Mouse (Mus musculus) 3134 (cell line): ENCODE results near the gene Zbtb20.

Source experiments
- DNase-seq: peaks from one replicate; pipeline ENCODE4 v3.0.0-alpha.2; 2011; ENCODE audit warnings: low spot score; ENCODE audit not compliant: insufficient read length; ENCODE audit errors: extremely low read depth

Zbtb20 gene

DNA sequence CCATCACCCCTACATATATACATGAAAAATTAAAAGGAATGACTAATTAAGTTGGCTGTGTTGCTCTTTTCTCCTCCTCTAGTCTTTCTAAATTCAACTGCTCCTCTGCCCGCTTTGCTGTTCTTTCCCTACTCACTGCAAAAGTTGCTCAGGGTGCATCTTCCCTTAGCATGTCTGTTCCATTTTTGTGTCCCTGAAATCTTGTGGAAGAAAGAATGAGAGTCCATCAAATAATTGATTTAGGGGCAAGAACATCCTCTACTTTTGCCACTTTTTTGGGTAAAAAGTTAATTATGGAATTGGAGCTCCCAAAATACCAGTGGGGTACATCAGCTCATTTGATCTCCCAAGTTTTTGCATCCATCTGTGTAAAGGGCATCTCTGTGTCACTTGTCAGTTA lies 628.9 kb downstream of the Zbtb20 start:
- no peak for DNase-seq

GRCm38 (mm10) chr16:43505314-43505950 lies 629.8 kb downstream of the Zbtb20 start:
- no peak for DNase-seq

- no peak for DNase-seq
Measured at GRCm38 (mm10) chr16:43506189-43506751, 630.6 kb downstream of the Zbtb20 start.

DNA sequence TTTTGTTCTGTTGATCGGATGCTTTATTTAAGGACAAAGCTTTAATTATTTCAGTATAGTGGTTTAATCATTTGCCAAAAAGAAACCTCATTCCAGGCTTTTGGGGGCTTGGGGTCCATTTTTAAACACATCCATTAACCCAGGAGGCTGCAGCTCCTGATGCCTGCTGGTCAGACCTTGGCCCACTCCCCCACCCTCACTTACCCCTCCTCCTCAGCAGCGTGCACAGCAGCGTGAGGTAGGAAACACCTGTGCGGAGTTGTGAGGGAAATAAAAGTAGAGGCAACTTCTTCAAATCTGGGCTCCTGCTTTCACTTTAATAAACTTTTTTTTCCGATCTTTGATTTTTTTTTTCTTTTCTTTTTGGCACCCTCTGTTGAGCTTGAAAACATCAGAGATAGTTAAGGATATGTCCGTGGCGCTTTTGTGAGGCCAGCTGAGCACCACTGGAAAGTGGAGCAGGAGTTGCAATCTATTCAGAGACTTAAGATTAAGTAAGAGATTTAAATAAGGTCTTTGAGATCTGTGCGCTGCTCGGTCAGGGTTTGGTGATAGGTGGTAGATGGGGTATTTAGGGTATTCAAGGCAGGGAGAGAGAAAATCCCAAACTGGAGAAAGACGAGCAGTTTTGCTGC lies 631.2 kb downstream of the Zbtb20 start:
- DNase-seq, result no peak

- no peak for DNase-seq
Measured at GRCm38 (mm10) chr16:43508166-43508998, 632.7 kb downstream of the Zbtb20 start.

DNA sequence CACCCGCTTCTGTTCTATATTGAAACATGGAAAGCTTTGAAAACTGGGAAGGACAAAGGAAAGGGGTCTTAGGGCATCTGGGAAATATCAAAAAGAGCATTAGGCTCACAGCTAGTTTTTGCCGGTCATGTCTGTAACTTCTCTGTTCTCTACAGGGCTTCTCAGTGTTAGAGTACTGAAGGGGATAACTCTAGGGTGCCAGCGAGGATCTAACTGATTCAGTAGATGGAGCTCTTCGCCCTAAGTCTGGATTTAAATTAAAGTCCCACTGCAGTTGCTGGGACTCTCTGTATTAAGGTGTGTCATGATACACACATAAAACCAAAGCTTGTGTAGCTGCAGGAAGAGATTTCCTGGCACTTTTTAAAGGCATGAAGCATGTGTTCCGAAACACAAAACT lies 634.8 kb downstream of the Zbtb20 start:
- no peak for DNase-seq

GRCm38 (mm10) chr16:43511531-43511930 lies 635.9 kb downstream of the Zbtb20 start:
- no peak for DNase-seq

- DNase-seq, result no peak
Measured at GRCm38 (mm10) chr16:43513933-43514332, 638.3 kb downstream of the Zbtb20 start.

GRCm38 (mm10) chr16:43515538-43515937 lies 639.9 kb downstream of the Zbtb20 start:
- DNase-seq, result peak; percentile 34

GRCm38 (mm10) chr16:43520274-43520673 lies 644.6 kb downstream of the Zbtb20 start:
- DNase-seq, result no peak

DNA sequence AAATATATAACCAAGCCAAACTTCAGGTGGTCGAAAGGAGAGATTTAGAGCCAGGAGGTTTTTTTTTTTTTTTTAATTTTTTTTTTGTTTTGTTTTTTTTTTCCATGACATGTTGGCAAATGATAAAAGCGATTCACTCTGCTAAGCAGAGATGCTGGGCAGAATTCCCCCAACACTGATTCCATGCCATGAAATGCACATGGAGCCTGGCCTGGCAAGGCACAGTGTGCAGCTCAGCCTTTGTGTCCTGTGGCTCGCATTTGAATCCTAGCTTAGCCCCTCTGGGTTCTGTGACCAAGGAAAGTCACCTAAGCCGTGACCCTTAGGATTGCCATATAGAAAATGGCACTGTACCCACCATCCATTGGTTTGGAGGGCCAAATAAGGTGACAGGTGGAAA lies 646.8 kb downstream of the Zbtb20 start:
- no peak for DNase-seq

DNA sequence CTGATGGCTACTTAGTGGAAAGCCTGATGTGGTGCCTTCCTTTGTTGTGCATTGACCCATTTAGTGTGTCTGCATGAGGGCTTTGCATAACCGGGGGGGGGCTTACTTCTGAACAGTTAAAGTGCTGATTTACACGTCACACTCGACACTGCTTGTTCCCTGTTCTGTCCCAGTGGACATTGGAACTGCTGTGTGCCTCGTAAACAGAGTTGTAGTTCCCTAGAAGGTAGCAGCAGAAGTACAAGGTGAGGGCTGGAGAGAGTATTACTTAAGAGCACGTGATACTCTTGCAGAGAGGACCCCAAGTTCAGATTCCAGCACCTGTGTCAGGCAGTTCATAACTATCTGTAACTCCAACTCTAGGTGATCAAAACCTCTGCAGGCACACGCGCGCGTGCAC lies 648.5 kb downstream of the Zbtb20 start:
- no peak for DNase-seq

DNA sequence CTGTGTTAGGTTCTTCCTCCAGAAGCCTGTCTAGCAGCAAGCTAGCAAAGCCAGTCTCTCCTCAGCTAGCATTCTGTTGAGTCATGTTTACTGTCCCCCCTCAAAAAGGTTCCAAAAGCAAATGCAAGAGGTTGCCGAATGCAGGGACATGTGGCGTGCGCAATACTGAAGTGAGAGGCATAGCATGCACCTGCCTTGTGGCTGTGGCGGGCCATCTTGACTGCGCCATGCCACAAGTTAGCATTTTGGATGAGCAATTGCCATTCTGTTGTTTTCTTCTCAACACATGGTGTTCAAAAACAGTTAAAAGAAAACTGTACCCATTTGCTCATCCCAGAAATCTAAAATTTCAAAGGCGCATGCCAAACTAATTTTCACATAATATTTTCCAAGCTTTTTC lies 649.9 kb downstream of the Zbtb20 start:
- DNase-seq, result no peak

GRCm38 (mm10) chr16:43528300-43528699 lies 652.6 kb downstream of the Zbtb20 start:
- no peak for DNase-seq

DNA sequence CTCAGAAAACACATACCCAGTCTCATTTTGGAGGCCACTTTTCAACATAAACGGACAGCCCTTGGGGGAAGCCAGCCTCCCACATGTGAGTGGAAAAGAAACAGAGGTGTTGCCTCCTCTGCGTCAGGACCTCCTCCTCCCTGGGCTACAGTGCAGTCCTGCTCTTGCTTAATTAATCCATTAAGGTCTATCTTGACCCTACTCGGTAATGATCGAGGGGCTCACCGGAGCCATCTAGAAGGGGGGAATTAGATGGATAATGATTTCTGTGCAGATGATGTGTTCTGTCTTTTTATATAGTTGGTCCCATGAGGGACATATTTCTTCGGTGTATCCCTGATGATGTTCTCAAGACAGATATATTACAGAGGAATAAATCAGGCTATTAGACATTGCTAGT lies 655.6 kb downstream of the Zbtb20 start:
- no peak for DNase-seq

GRCm38 (mm10) chr16:43534103-43534502 lies 658.4 kb downstream of the Zbtb20 start:
- no peak for DNase-seq

DNA sequence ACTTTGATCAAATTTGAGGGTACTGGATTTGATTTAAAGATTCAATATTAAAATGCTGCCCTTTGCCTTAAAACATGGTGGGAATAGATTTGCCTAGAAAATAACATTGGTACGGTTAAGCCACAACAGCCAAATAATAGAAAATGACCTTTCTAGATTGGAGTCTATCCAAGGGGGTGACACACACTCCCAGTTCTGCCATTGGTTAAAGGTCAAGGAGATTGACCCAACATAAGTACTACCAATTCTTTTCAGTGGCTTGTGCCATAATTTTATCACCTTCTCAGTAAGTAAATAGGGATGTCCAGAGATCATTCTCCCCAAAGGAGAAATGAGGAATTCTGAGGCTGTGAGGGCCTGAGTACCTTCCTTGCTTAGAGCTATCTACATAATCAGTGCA lies 660.2 kb downstream of the Zbtb20 start:
- DNase-seq, result no peak

DNA sequence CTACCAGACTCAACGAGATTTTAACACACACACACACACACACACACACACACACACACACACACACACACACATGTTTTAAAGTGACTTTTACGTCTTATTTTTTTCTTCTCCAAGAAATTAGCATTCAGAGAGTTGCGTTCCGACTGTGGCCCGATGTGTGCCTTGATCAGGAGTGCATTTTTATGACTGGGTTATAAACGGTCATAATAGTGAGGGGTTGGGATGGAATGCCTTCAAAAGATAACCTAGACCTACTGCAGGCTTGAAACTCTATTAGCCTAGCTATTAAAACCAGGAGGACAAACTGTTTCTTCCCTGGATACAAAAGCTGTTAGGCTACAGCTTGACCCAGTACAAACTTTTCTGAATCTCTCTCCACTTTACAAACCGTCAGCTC lies 661.5 kb downstream of the Zbtb20 start:
- no peak for DNase-seq

GRCm38 (mm10) chr16:43539659-43540096 lies 664.0 kb downstream of the Zbtb20 start:
- DNase-seq, result no peak

- no peak for DNase-seq
Measured at GRCm38 (mm10) chr16:43540108-43540507, 664.4 kb downstream of the Zbtb20 start.

DNA sequence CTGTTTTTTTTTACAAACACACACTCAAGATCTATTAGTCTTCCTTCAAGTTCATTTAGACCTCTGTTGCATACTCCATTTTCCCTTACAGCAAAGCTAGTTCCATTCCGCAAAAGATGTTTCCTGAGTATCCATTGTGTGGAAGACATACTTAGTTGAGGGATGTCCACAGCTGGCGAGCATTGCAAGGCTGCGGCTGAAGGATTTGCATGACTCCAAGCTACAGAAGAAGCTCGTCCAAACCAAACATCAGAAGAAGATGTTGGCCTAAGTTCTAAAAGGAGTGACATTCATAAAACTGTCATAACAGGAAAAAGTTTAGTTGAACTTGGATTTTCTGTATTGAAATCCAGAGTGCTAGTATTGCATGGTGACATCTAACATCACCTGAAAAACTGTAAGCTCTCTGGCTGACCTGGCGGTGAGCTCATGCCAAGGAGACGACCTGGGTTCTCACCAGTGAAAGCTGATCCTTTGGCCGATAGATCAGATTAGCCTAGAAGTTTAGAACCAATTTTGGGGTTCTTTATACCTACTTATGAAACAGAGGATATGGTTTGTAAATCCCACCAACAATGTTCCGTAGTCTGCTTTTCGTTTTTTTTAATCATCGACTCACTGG lies 665.0 kb downstream of the Zbtb20 start:
- DNase-seq, result no peak
